Mouse (Mus musculus) layer of hippocampus, postnatal 25 days (tissue): Measurements from ENCODE around the gene Fat1. TPM values are rescaled to one million over a fixed set of nuclear protein-coding genes. Genes with fewer than 3 reads are reported as not detected.
A peak's percentile ranks its signal among the peaks of the same experiment; 100 is the strongest.

ENCODE experiments used
- DNase-seq, 2 experiments: peaks; one replicate each; pipeline ENCODE4 v3.0.0; 2022; ENCODE audit warnings: mixed read lengths in 2 of 2, low spot score in 1 of 2; ENCODE audit errors: extremely low spot score in 1 of 2
- total RNA-seq, 2 experiments: library from RNA; stranded (reverse); gene quantifications; 2 replicates each; pipeline ENCODE4 v1.2.3; 2021

The Fat1 gene
- total RNA-seq, 2 experiments from 2014 or later, result 22.7 to 28.7 TPM

GRCm38 (mm10) chr8:44960906-44961305 is 25.7 kb downstream of the Fat1 start:
- DNase-seq, result no peak

- DNase-seq, result no peak
Observed at GRCm38 (mm10) chr8:44961492-44961891, 26.2 kb downstream of the Fat1 start.

- no peak for DNase-seq
Observed at GRCm38 (mm10) chr8:44962572-44963231, 27.5 kb downstream of the Fat1 start.

GRCm38 (mm10) chr8:44967521-44968039 is 32.3 kb downstream of the Fat1 start:
- no peak for DNase-seq

- DNase-seq, result no peak
Observed at GRCm38 (mm10) chr8:44970093-44970492, 34.8 kb downstream of the Fat1 start.

- no peak for DNase-seq
Observed at GRCm38 (mm10) chr8:44971346-44971745, 36.1 kb downstream of the Fat1 start.

GRCm38 (mm10) chr8:44971964-44972363 is 36.7 kb downstream of the Fat1 start:
- no peak for DNase-seq

GRCm38 (mm10) chr8:44975113-44975512 is 39.9 kb downstream of the Fat1 start:
- no peak for DNase-seq

GRCm38 (mm10) chr8:44975654-44976053 is 40.4 kb downstream of the Fat1 start:
- no peak for DNase-seq

- DNase-seq, result no peak
Observed at GRCm38 (mm10) chr8:44978622-44979021, 43.4 kb downstream of the Fat1 start.

- DNase-seq, result no peak
Observed at GRCm38 (mm10) chr8:44979245-44979644, 44.0 kb downstream of the Fat1 start.

- peak in 1 of 2 experiments; percentile 19 for DNase-seq
Observed at GRCm38 (mm10) chr8:44980030-44980429, 44.8 kb downstream of the Fat1 start.

GRCm38 (mm10) chr8:44985326-44986288 is 50.4 kb downstream of the Fat1 start:
- peak in 1 of 2 experiments; percentile 21 for DNase-seq

- DNase-seq, result no peak
Observed at GRCm38 (mm10) chr8:44991700-44992487, 56.6 kb downstream of the Fat1 start.

- DNase-seq, result no peak
Observed at GRCm38 (mm10) chr8:44992664-44993063, 57.4 kb downstream of the Fat1 start.

- DNase-seq, result no peak
Observed at GRCm38 (mm10) chr8:44993376-44993775, 58.1 kb downstream of the Fat1 start.

- DNase-seq, result no peak
Observed at GRCm38 (mm10) chr8:44996493-44996892, 61.2 kb downstream of the Fat1 start.

- no peak for DNase-seq
Observed at GRCm38 (mm10) chr8:44997321-44997720, 62.1 kb downstream of the Fat1 start.

GRCm38 (mm10) chr8:44997829-44998228 is 62.6 kb downstream of the Fat1 start:
- no peak for DNase-seq

GRCm38 (mm10) chr8:44998275-44998674 is 63.0 kb downstream of the Fat1 start:
- no peak for DNase-seq
